Mouse (Mus musculus) heart, adult 2 months (tissue): ENCODE measurements around the gene Ubfd1. TPM values are rescaled to one million over a fixed set of nuclear protein-coding genes. Genes with fewer than 3 reads are reported as not detected.

Experiments used
- DNase-seq, 2 experiments: peaks; one replicate each; pipeline ENCODE4 v3.0.0; 2021
- H3K27ac ChIP-seq: fragments of 200-600 bp; 2 replicates; pipeline ENCODE4 v1.8.1; 2022
- H3K27me3 ChIP-seq: fragments of 200-500 bp; 2 replicates; pipeline ENCODE4 v1.6.1; 2012; ENCODE audit warnings: mild to moderate bottlenecking, low read length, inconsistent platforms, mixed read lengths; ENCODE audit not compliant: control insufficient read depth, insufficient read depth
- H3K36me3 ChIP-seq: fragments of 200-500 bp; 2 replicates; pipeline ENCODE4 v1.6.1; 2012; ENCODE audit warnings: low read length, inconsistent platforms; ENCODE audit not compliant: control insufficient read depth, insufficient read depth
- H3K4me1 ChIP-seq: fragments of 200-500 bp; 2 replicates; pipeline ENCODE4 v1.6.1; 2011; ENCODE audit warnings: low read length; ENCODE audit not compliant: control insufficient read depth, insufficient read depth
- H3K4me3 ChIP-seq: fragments of 200-600 bp; 2 replicates; pipeline ENCODE4 v1.8.1; 2022
- H3K79me2 ChIP-seq: fragments of 200-500 bp; replicated peaks from 2 replicates; pipeline ENCODE4 v1.6.1; 2012; ENCODE audit warnings: mild to moderate bottlenecking, inconsistent platforms, low read length, moderate library complexity, mixed read lengths; ENCODE audit not compliant: control insufficient read depth, insufficient read depth
- H3K9ac ChIP-seq: fragments of 200-500 bp; 2 replicates; pipeline ENCODE4 v1.6.1; 2012; ENCODE audit warnings: low read depth, mild to moderate bottlenecking, control low read depth, inconsistent platforms, low read length, mixed read lengths
- CTCF ChIP-seq: fragments of 200-600 bp; IDR thresholded peaks from 2 replicates; pipeline ENCODE4 v1.8.1; 2022; ENCODE audit warnings: antibody characterized with exemption, mild to moderate bottlenecking, moderate library complexity
- EP300 ChIP-seq: fragments of 200-500 bp; IDR thresholded peaks from 2 replicates; pipeline ENCODE4 v1.6.1; 2011; ENCODE audit warnings: low read depth, low read length, control low read depth; ENCODE audit not compliant: insufficient read depth
- POLR2A ChIP-seq: fragments of 200-500 bp; IDR thresholded peaks from 2 replicates; pipeline ENCODE4 v1.6.1; 2011; ENCODE audit warnings: mild to moderate bottlenecking, low read depth, low read length, control low read depth; ENCODE audit not compliant: insufficient read depth
- WGBS: fragments of 180-500 bp; shearing (Covaris S2); methylation state at CpG from one replicate; pipeline ENCODE4 v1.1.7; 2018; 5-methylcytosine and 5-hydroxymethylcytosine counted together
- intact Hi-C: fragments of 180-260 bp; cut with DNase I; formaldehyde crosslinking; loops from one replicate; pipeline ENCODE4 v1.15.1; 2025
- polyA plus RNA-seq: library from polyadenylated mRNA; depleted of rRNA; stranded (reverse); fragments of >200 nt; gene quantifications from 2 replicates; pipeline ENCODE4 v1.2.3, GENCODE M21; 2012; rRNA removed
- total RNA-seq, 2 experiments: library from RNA; stranded (reverse); gene quantifications; 2 replicates each; pipeline ENCODE4 v1.2.3; 2021

The Ubfd1 gene
- total and polyA plus RNA-seq, 3 experiments, result 17.8 to 37.2 (median 30.4) TPM

GRCm38 (mm10) chr7:122123518-122123917 is 56.5 kb downstream of the Ubfd1 start:
- WGBS, result 77% methylated on average over 4 of the region's 4 CpGs
- no peak for DNase-seq
- Histone ChIP-seq H3K27me3 (no peaks in the 10 kb centered on the region), H3K27ac (no peak overlapping the region), H3K4me3 (no peak overlapping the region), H3K4me1 (no peaks in the 10 kb centered on the region), H3K79me2 (no peaks in the 10 kb centered on the region), H3K36me3 (no peaks in the 10 kb centered on the region), H3K9ac (no peak overlapping the region)
- TF ChIP-seq CTCF, result no peak
- TF ChIP-seq EP300, result no peak
- TF ChIP-seq POLR2A, result no peak
- intact Hi-C loops, result no loop called here

GRCm38 (mm10) chr7:122125636-122126035 is 58.7 kb downstream of the Ubfd1 start:
- H3K27ac ChIP-seq, result no peak overlapping the region
- TF ChIP-seq CTCF (no peak), EP300 (no peak), POLR2A (no peak)
- no peak overlapping the region for H3K4me3 ChIP-seq
- DNase-seq, result no peak
- 80% methylated on average over 8 of the region's 8 CpGs for WGBS
- no peaks in the 10 kb centered on the region for H3K27me3 ChIP-seq
- no peak overlapping the region for H3K9ac ChIP-seq
- H3K36me3 ChIP-seq, result no peaks in the 10 kb centered on the region
- intact Hi-C loops, result no loop called here
- no peaks in the 10 kb centered on the region for H3K79me2 ChIP-seq
- H3K4me1 ChIP-seq, result no peaks in the 10 kb centered on the region

- Histone ChIP-seq H3K4me3 (no peak overlapping the region), H3K36me3 (no peaks in the 10 kb centered on the region), H3K79me2 (no peaks in the 10 kb centered on the region), H3K9ac (no peak overlapping the region), H3K4me1 (no peaks in the 10 kb centered on the region), H3K27me3 (no peaks in the 10 kb centered on the region), H3K27ac (no peak overlapping the region)
- WGBS, result 90% methylated on average over 11 of the region's 11 CpGs
- TF ChIP-seq POLR2A (no peak), CTCF (no peak), EP300 (no peak)
- intact Hi-C loops, result no loop called here
- no peak for DNase-seq
Observed at GRCm38 (mm10) chr7:122126946-122127345, 60.0 kb downstream of the Ubfd1 start.

Other genes with a start within 250 kb of the Ubfd1 start
- not detected for gene Scnn1b, start 202.1 kb upstream of the Ubfd1 start, total RNA-seq
- gene Scnn1b, start 202.1 kb upstream of the Ubfd1 start, polyA plus RNA-seq, result 0.47 TPM in 1 of 2 replicates, not detected in the other
- gene Cog7, start 85.5 kb upstream of the Ubfd1 start, total RNA-seq, result 10 to 100 TPM; 17.0 to 19.5 TPM
- 16.7 and 20.0 TPM in 2 replicates for gene Cog7, start 85.5 kb upstream of the Ubfd1 start, polyA plus RNA-seq
- 10 to 100 TPM; 25.3 to 28.5 TPM for gene Gga2, start 46.0 kb upstream of the Ubfd1 start, total RNA-seq
- gene Gga2, start 46.0 kb upstream of the Ubfd1 start, polyA plus RNA-seq, result 25.7 and 30.1 TPM in 2 replicates
- gene Ears2, start 88 bp downstream of the Ubfd1 start, total RNA-seq, result 10 to 100 TPM; 11.8 to 12.9 TPM
- gene Ears2, start 88 bp downstream of the Ubfd1 start, polyA plus RNA-seq, result 10.6 and 11.8 TPM in 2 replicates
- 1,000 to 10,000 TPM; 1,546 to 1,742 TPM for gene Ndufab1, start 34.7 kb downstream of the Ubfd1 start, total RNA-seq
- 502 and 847 TPM in 2 replicates for gene Ndufab1, start 34.7 kb downstream of the Ubfd1 start, polyA plus RNA-seq
- gene Palb2, start 65.8 kb downstream of the Ubfd1 start, total RNA-seq, result under 1 TPM; 0.55 to 0.63 TPM
- 0.74 and 0.94 TPM in 2 replicates for gene Palb2, start 65.8 kb downstream of the Ubfd1 start, polyA plus RNA-seq
- 10 to 100 TPM; 25.3 to 26.1 TPM for gene Dctn5, start 65.9 kb downstream of the Ubfd1 start, total RNA-seq
- gene Dctn5, start 65.9 kb downstream of the Ubfd1 start, polyA plus RNA-seq, result 40.5 and 55.8 TPM in 2 replicates
- gene Plk1, start 92.3 kb downstream of the Ubfd1 start, total RNA-seq, result under 1 TPM; 0.50 to 0.59 TPM
- gene Plk1, start 92.3 kb downstream of the Ubfd1 start, polyA plus RNA-seq, result 0.68 and 0.85 TPM in 2 replicates
- gene Ern2, start 119.0 kb downstream of the Ubfd1 start, total RNA-seq, result not detected
- 0.53 TPM in 1 of 2 replicates, not detected in the other for gene Ern2, start 119.0 kb downstream of the Ubfd1 start, polyA plus RNA-seq
- 1 to 10 TPM; 2.9 to 3.7 TPM for gene Chp2, start 152.3 kb downstream of the Ubfd1 start, total RNA-seq
- gene Chp2, start 152.3 kb downstream of the Ubfd1 start, polyA plus RNA-seq, result 2.5 and 3.7 TPM in 2 replicates
- gene Prkcb, start 221.6 kb downstream of the Ubfd1 start, total RNA-seq, result 1 to 10 TPM; 3.8 to 4.5 TPM
- 3.6 and 4.5 TPM in 2 replicates for gene Prkcb, start 221.6 kb downstream of the Ubfd1 start, polyA plus RNA-seq